Mouse (Mus musculus) adrenal gland (tissue): ENCODE data around the gene Olfr1368.

Experiments
- intact Hi-C: fragments of 180-260 bp; cut with DNase I; formaldehyde crosslinking; loops from one replicate; pipeline ENCODE4 v1.15.1; 2025
- long read RNA-seq, 2 experiments: library from polyadenylated mRNA; unstranded; transcript quantifications; one replicate each; pipeline ENCODE4 v2.0.0; 2020; ENCODE audit warnings: borderline replicate concordance in 1 of 2; ENCODE audit not compliant: insufficient replicate concordance in 1 of 2

The Olfr1368 gene
- long read RNA-seq, experiment 1 = 0 reads
- long read RNA-seq, experiment 2 = 0 reads

GRCm38 (mm10) chr13:21145767-21146166 lies at the start of gene Olfr1368:
Gene Olfr1368 (minus strand): TSS chr13:21145867.
- intact Hi-C loops = no loop called here

- intact Hi-C loops = no loop called here
Observed at GRCm38 (mm10) chr13:21185521-21185920, 39.9 kb upstream of the Olfr1368 start.

- intact Hi-C loops = no loop called here
Observed at GRCm38 (mm10) chr13:21183661-21184060, 38.0 kb upstream of the Olfr1368 start.

GRCm38 (mm10) chr13:21183066-21183465 lies 37.4 kb upstream of the Olfr1368 start:
- intact Hi-C loops = no loop called here

GRCm38 (mm10) chr13:21181996-21182395 lies 36.3 kb upstream of the Olfr1368 start:
- intact Hi-C loops = loop anchor here (1.0 kb wide), 1 partner anchor 18 kb away; no protein-coding TSS in a partner anchor

GRCm38 (mm10) chr13:21180551-21181530 lies 35.2 kb upstream of the Olfr1368 start:
- intact Hi-C loops = loop anchor here (1.0 kb wide), 1 partner anchor 19 kb away; no protein-coding TSS in a partner anchor

DNA sequence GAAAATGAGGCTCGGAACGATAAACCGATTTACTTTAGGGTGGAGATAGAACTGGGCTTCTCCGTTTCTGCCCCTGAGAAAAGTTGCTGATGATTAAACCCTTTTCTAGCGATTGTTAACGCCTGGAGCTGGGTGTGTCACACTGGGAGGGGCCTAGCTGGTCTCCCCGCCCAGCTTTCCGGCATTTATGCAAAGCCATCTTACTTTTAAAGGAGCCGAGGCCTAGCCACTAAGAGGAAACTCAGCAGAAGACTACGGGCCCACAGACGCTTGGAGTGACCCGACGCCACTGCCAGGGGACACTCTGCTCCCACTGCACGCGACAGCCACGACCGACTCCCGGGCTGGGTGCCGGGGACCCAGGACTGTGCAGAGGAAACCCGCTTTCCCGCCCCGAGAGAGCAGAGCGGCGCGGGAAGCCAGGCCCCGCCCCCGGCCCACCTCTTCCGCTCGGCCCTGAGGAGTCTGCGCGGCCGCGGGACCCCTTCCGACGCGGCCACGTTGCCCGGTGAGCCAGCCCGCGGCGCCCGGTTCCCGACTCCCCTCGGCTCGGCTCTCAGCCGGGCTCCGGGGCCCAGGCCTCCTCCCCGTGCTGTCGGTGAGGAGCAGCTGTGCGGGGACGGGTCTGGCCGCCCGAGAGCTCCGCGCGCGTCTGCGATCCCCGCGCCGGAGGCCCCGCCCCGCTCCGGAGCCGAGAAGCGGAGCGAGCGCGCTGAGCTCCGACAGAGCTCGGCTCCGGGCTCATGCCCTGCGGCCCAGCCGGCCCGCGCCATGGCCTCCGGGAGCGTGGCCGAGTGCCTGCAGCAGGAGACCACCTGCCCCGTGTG lies 34.3 kb upstream of the Olfr1368 start:
- intact Hi-C loops = no loop called here

DNA sequence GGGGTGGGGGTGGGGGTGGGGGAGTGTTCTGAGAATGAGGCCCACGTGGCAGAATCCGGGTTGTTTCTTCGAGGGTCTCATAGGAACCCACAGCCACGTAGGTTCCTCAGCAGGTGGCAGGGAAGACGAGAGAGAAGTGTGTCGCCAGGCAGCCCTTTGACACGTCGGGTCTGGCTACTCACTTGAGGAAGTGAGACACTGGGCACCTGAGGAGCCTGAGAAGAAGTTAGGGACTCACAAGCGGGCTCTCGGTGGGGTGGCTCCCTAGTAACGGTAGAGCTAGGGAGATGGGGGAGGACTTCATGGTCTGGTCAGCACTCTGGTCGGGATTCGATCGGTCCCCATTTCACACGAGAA lies 33.7 kb upstream of the Olfr1368 start, which contains the start of gene Trim27:
TSS of gene Trim27 (plus strand) at position 79 of the 357 bp plus-strand sequence.
- intact Hi-C loops = no loop called here

DNA sequence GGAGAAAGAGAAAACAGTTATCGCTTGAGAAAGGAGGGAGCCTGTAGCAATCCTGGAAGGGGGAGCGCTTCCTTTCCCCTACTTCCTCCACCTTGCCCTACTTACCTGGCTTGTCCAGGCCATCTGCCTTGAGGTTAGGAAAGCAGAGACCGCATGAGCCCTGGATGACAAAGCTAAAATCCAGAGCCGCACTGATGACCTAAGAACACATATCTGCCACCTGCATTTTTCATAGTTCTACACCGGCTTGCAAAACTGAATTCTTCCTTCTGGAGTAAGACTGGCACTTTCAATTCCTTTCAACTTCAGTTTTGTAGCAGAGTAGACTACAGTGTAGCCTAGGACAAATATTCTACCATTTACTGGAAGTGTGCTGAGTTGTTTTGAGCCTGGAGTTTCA lies 32.7 kb upstream of the Olfr1368 start:
- intact Hi-C loops = no loop called here

- intact Hi-C loops = no loop called here
Observed at GRCm38 (mm10) chr13:21177657-21178056, 32.0 kb upstream of the Olfr1368 start.

DNA sequence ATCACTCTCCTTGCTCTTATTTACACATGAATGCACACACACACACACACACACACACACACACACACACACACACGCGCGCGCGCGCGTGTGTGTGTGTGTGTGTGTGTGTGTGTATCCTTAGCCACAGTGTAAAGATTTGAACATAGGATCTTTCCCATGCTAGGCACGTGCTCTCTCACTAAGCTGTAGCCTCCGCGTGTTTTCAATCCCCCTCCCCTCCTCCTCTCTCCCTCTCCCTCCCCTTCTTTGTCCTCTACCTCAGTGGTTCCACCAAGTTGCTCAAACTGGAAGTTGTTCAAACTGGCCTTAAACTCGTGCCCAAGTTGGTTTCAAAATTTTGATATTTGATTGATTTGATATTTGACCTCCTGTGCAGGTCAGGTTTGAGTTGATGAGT lies 31.1 kb upstream of the Olfr1368 start:
- intact Hi-C loops = no loop called here

DNA sequence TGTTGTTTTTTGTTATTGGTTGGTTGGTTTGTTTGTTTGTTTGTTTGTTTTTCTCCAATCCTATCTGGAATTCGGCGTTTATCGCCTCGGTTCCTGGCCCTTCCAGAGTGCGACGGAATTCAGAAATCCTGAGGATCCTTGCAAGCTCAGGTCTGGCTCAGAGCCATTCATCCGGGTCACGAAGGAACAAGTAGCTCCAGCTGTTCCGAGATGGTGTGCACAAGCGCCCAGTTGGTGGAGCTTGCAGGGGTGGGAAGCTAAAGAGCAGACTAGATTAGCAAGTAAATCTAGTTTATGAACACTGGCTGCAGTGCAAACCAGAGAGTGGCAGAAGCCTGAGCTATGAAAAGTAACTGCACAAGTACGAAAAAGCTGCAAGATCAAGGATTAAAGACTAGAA lies 27.4 kb upstream of the Olfr1368 start:
- intact Hi-C loops = loop anchor here (5.0 kb wide), 1 partner anchor 539 kb away; no protein-coding TSS in a partner anchor

DNA sequence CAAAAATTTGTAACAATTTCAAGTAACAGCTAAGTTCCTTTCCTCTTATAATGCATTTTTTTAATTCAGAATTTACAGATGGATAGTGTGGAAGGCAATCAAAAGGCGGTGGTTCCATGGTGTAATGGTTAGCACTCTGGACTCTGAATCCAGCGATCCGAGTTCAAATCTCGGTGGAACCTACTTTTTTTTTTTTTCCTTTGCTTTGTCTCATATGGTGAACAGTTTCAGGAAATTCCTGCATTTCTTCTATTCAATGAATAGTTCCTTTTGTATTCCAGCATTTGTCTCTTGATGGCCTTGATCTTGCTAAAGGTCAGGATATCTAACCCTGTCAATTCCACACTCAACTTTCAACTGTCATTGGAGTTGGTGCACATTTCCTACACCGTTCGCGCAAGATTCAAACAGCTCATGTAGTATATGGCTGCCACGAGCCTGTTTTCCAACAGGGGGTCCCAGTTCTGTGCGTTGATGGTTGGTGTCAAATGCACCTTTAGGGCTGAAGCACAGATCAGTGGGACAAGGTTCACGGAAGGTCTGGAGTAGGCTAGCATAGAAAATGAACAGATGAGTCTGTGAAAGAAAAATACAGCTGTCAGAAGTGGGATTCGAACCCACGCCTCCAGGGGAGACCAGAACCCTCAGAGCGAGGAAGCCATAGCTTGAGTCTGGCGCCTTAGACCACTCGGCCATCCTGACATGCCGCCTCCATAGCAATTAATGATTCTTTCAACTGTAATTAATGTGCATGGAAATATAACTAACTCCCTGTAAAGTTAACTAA lies 26.8 kb upstream of the Olfr1368 start:
- intact Hi-C loops = loop anchor here (5.0 kb wide), 1 partner anchor 540 kb away; no protein-coding TSS in a partner anchor

DNA sequence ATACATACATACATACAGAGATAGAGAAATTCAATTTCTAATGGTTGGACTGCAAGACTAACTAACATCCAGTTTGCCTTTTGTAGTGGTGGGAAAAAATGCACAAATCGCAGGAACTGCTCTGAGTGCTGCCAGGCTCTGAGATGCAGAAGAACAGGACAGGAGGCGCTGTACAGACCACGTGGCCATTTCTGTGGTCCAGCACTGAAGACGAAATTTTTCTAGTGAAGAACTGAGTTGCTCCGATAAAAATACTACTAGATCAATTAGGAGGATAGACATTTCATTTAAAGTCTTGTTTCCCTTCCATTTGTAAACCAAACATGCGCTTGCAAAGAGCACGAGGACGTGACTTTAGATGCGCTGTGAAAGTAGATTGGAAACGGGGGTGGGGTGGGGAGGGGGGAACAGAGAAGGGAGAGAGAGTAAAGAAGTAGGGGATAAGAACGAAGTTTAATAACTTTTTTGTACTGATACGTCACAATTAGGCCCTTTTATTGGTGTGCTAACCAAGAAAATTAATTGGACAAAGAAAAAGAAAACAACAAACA lies 26.0 kb upstream of the Olfr1368 start:
- intact Hi-C loops = loop anchor here (5.0 kb wide), 1 partner anchor 541 kb away; no protein-coding TSS in a partner anchor

DNA sequence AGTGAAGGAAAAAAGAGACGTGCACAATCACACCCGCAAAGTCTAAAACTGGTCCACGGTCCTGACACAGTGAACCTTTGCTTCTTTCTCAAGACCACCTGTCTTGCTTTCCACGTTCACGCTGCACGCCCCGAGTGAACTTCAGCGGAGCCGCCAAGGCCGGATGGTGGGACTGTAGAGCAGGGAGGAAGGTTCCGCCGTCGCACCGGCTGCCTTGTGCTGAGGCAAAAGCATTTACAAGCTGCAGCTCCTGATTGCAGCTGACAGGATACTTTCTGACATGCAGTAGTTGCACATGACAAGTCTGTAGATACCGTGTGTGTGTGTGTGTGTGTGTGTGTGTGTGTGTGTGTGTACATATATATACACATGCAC lies 25.5 kb upstream of the Olfr1368 start:
- intact Hi-C loops = loop anchor here (5.0 kb wide), 1 partner anchor 541 kb away; no protein-coding TSS in a partner anchor

DNA sequence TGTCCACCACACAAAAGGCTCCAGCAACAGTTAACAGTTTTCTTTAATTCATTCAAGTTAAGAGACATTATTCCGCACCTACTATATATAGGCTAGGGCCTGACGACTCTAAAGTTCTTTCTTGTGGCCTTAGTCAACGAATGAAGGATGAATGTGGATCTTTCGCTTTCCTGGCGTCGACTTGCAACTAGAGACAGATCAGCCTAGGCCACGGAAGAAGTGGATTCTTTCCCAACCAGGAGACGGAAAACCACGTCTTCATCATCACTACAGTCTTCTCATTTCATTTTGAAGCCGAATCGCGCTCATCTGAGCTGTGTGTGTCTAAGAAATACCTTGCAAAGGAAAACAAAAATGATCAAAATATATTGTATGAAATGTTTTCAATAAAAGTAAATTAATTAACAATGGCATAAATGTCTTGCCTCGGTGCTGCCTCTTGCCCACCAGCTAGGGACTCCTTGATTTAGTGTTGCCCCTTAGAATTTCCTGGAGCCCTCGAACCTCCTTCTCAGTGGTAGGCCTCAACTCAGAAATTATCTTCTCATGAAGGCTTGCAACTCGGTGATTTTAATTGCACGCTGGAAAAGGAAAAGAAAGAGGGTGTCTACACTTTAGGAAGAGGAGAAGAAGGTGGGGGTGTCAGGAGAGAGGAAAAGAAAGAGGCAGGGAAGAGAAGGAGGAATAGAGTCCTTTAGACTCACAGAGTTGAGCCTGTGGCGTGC lies 24.9 kb upstream of the Olfr1368 start:
- intact Hi-C loops = loop anchor here (5.0 kb wide), 1 partner anchor 542 kb away; no protein-coding TSS in a partner anchor

DNA sequence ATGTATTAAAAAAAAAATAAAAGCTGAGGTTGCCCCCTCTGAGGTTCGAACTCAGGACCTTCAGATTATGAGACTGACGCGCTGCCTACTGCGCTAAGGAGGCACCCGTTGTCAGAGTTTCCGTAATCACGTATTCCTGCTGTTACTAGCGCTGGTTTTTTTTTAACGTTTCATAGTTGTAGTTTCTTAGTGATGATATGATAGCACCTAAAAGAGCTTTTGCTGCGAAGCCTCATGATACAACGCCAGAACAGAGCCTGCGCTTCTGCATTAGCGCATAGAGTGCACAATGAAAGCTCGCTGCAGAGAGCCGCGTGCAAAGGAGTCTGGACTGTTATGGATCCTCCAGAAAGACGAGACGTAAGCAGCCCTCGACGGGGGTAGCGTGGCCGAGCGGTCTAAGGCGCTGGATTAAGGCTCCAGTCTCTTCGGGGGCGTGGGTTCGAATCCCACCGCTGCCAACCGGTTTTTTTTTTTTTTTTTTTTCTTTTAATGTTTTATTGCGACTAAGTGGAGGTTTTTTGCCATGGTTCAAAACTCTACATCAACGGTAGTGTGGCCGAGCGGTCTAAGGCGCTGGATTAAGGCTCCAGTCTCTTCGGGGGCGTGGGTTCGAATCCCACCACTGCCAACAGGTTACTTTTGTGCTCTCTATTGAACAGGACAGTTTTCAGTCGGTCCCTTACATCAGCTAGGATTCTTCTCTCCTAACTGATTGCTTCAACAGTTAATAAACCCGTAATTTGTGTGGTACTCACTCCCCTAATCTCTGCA lies 24.2 kb upstream of the Olfr1368 start:
- intact Hi-C loops = loop anchor here (5.0 to 10.0 kb wide), 4 partner anchors 157 to 1775 kb away; partner anchors contain the start of gene Stard3nl

GRCm38 (mm10) chr13:21169121-21169656 lies 23.5 kb upstream of the Olfr1368 start:
- intact Hi-C loops = loop anchor here (5.0 to 10.0 kb wide), 3 partner anchors 158 to 1774 kb away; partner anchors contain the start of gene Stard3nl
